Comparison of ENCODE assay signal across 8 mouse cellular contexts in the genomic region with DNA sequence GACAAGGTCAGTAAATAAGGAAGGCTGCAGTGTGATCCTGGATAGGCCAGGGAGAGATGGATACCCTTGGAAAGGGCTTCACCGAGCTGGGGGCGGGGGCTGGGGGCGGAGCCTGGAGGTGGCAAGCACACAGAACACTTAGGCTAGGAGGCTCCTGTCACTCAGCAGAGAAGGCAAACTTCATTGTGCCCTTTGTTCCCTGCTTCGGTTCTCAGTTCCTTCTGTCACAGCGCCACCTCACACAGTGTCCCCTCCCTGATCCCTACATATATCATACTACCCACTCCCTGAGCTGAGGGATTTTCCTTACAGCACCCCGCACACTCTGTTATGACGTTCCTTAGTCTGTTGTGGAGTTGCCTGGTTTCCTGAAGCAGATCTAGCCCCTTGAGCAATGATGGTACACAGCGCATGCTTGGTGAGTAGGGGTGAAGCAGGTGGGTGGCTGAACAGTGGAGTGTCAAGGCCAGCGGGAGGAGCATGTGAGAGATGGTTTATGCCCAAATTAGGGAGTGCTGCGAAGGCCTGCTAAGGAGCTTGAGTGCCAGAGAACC. TPM values are rescaled to one million over a fixed set of nuclear protein-coding genes. Genes with fewer than 3 reads are reported as not detected.
A peak's percentile ranks its signal among the peaks of the same experiment; 100 is the strongest.
DNase-seq lines count a peak whose midpoint lies in the region; ATAC-seq and TF ChIP-seq lines count a peak whose summit lies in the region.

No protein-coding gene starts in this region.

- H3K4me1 ChIP-seq in lung, adult 2 months (ENCODE audit: control insufficient read depth, insufficient read depth, low read length) = no peaks in the 10 kb centered on the region
- H3K4me1 ChIP-seq in forebrain, embryonic 11.5 days (replicated peaks; ENCODE audit: control insufficient read depth, insufficient read depth, low read length) = peaks cover 5% of the 10 kb centered on the region; the same call in 1 of the 2 replicates
- no peaks in the 10 kb centered on the region for H3K4me1 ChIP-seq in lung, embryonic 14.5 days (ENCODE audit: insufficient read depth)

- TF ChIP-seq POLR2A in lung, adult 2 months (IDR thresholded peaks at IDR 0.05; ENCODE audit: borderline replicate concordance, extremely low read depth, low read depth, low read length) = no peak

- WGBS in lung, adult 2 months = 64% methylated on average over 10 of the region's 10 CpGs
- 28% methylated on average over 10 of the region's 10 CpGs for WGBS in forebrain, embryonic 11.5 days
- WGBS in lung, embryonic 14.5 days = 20% methylated on average over 10 of the region's 10 CpGs

- no peaks in the 10 kb centered on the region for H3K9me3 ChIP-seq in forebrain, embryonic 11.5 days (ENCODE audit: control insufficient read depth, low read length)
- H3K9me3 ChIP-seq in lung, embryonic 14.5 days (ENCODE audit: low read depth, low read length) = no peaks in the 10 kb centered on the region

- H3K9ac ChIP-seq in forebrain, embryonic 11.5 days (ENCODE audit: low read length) = no peak overlapping the region
- no peak overlapping the region for H3K9ac ChIP-seq in lung, embryonic 14.5 days

- TF ChIP-seq CTCF in lung, adult 2 months (IDR thresholded peaks at IDR 0.05; ENCODE audit: insufficient read depth, low read length) = no peak
- no peak for TF ChIP-seq CTCF in lung, embryonic 14.5 days (IDR thresholded peaks at IDR 0.05; ENCODE audit: low read depth)

- peak; percentile 53 to 75 for DNase-seq in lung, adult 18-20 months
- DNase-seq in lung, adult 2 months = no peak
- peak; percentile 63 for DNase-seq in forebrain, embryonic 11.5 days (ENCODE audit: low spot score)
- DNase-seq in heart, postnatal 14 days = peak; percentile 39 to 66
- DNase-seq in lung, embryonic 14.5 days = peak; percentile 35
- peak; percentile 63 for DNase-seq in ovary, postnatal 36 days (ENCODE audit: low spot score)
- no peak for DNase-seq in adipocyte (ENCODE audit: low spot score)

- no peak overlapping the region for H3K4me3 ChIP-seq in lung, adult 2 months (replicated peaks; ENCODE audit: extremely low read depth, low read depth, low read length)
- H3K4me3 ChIP-seq in forebrain, embryonic 11.5 days (ENCODE audit: low read depth, low read length) = no peak overlapping the region
- no peak overlapping the region for H3K4me3 ChIP-seq in lung, embryonic 14.5 days (ENCODE audit: low read depth, low read length)

- no peak overlapping the region for H3K27ac ChIP-seq in forebrain, embryonic 11.5 days (ENCODE audit: low read depth, low read length)
- H3K27ac ChIP-seq in lung, embryonic 14.5 days (ENCODE audit: low read depth) = peak overlapping the region; percentile 92

- no peak overlapping the region for H3K4me2 ChIP-seq in forebrain, embryonic 11.5 days (ENCODE audit: low read depth, low read length, severe bottlenecking)
- H3K4me2 ChIP-seq in lung, embryonic 14.5 days = no peak overlapping the region

- H3K27me3 ChIP-seq in forebrain, embryonic 11.5 days (ENCODE audit: control insufficient read depth, insufficient read depth, low read length) = no peaks in the 10 kb centered on the region
- H3K27me3 ChIP-seq in lung, embryonic 14.5 days (ENCODE audit: insufficient read depth, low read length) = no peaks in the 10 kb centered on the region

- no peaks in the 10 kb centered on the region for H3K36me3 ChIP-seq in forebrain, embryonic 11.5 days (ENCODE audit: control insufficient read depth, insufficient read depth, low read length)
- no peaks in the 10 kb centered on the region for H3K36me3 ChIP-seq in lung, embryonic 14.5 days (ENCODE audit: insufficient read depth)

- intact Hi-C loops in heart, postnatal 14 days (cut with DNase I) = loop anchor here (2.0 kb wide), 1 partner anchor 53 kb away; no protein-coding TSS in a partner anchor

- peak; percentile 37; the same call in 1 of the 2 replicates for ATAC-seq in forebrain, embryonic 11.5 days (replicated peaks; ENCODE audit: low FRiP score)
- ATAC-seq in lung, embryonic 14.5 days (ENCODE audit: insufficient read depth) = peak; percentile 63
- ATAC-seq in monocyte, adult 5-6 weeks (replicated peaks; ENCODE audit: insufficient number of reproducible peaks, low FRiP score, low TSS enrichment, poor library complexity, severe bottlenecking) = no peak

RNA-seq across cellular contexts. Expression of gene Gm8439, which starts 27.1 kb away (rescaled TPM):
- not detected in 2 replicates for polyA plus RNA-seq in lung, adult 2 months (2012; rRNA removed)
- polyA plus RNA-seq in forebrain, embryonic 11.5 days (2014; fragmentation: Nextera tagmentation; extraction: Ambion mirVana) = not detected in 2 replicates
- total RNA-seq in heart, postnatal 14 days (2021) = not detected
- not detected in 2 replicates for polyA plus RNA-seq in lung, embryonic 14.5 days (2014; fragmentation: Nextera tagmentation; extraction: Ambion mirVana)
- not detected in 3 replicates for total RNA-seq in monocyte, adult 5-6 weeks (2017)

RNA-seq across cellular contexts. Expression of gene Ctps, which starts 45.5 kb away (rescaled TPM):
- polyA plus RNA-seq in lung, adult 2 months (2012; rRNA removed) = 7.7 and 10.2 TPM in 2 replicates
- polyA plus RNA-seq in forebrain, embryonic 11.5 days (2014; fragmentation: Nextera tagmentation; extraction: Ambion mirVana) = 142 and 149 TPM in 2 replicates
- total RNA-seq in heart, postnatal 14 days (2021) = 10 to 100 TPM; 30.3 to 36.1 TPM
- 108 and 114 TPM in 2 replicates for polyA plus RNA-seq in lung, embryonic 14.5 days (2014; fragmentation: Nextera tagmentation; extraction: Ambion mirVana)
- total RNA-seq in monocyte, adult 5-6 weeks (2017) = 2.9 to 8.2 TPM (median 6.6 TPM) in 3 replicates

RNA-seq across cellular contexts. Expression of gene Cited4, which starts 50.8 kb away (rescaled TPM):
- polyA plus RNA-seq in lung, adult 2 months (2012; rRNA removed) = 5.8 and 9.3 TPM in 2 replicates
- polyA plus RNA-seq in forebrain, embryonic 11.5 days (2014; fragmentation: Nextera tagmentation; extraction: Ambion mirVana) = 10.8 and 12.4 TPM in 2 replicates
- 10 to 100 TPM; 57.5 to 61.8 TPM for total RNA-seq in heart, postnatal 14 days (2021)
- 1.6 and 2.3 TPM in 2 replicates for polyA plus RNA-seq in lung, embryonic 14.5 days (2014; fragmentation: Nextera tagmentation; extraction: Ambion mirVana)
- total RNA-seq in monocyte, adult 5-6 weeks (2017) = 2.3 to 15.8 TPM (median 14.1 TPM) in 3 replicates

Comparison
In these comparisons a context has a peak if more than half of its experiments do, and no peak if none do; other contexts are left out.
1. DNase-seq: peak in lung, adult 18-20 months (2 of 2), forebrain, embryonic 11.5 days (single experiment), heart, postnatal 14 days (2 of 2), lung, embryonic 14.5 days (single experiment) and ovary, postnatal 36 days (single experiment); none in lung, adult 2 months (single experiment) and adipocyte (single experiment).